Mouse (Mus musculus): ENCODE results near the gene Clybl.

DNA sequence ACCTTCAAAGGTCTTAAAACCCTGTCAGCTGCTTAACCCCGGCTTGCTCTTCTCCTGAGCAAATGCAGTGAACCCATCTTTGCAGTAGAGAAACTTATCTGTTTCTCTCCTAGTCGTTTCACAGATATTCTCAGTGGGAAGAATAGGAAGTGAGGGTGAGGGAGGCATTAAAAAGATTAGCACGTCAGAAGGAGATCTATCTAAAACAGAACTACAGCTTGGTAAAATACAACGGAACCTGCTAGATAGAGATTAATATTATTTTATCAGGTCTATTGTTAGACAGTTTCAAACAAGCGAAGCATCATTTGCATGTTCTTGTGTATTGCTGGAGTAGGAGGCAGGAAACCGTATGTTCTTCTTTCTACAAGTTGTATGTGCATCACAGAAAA lies 42.6 kb downstream of the Clybl start:
- TF ChIP-seq POLR2A (IDR thresholded peaks at IDR 0.05; ENCODE audit: extremely low read depth, insufficient read depth, low read length) (no peak), CTCF (IDR thresholded peaks at IDR 0.05; ENCODE audit: low read depth, low read length) (no peak)
